Mouse (Mus musculus): Measurements from ENCODE around the gene Ccnyl1. TPM values are rescaled to one million over a fixed set of nuclear protein-coding genes. Genes with fewer than 3 reads are reported as not detected.

The Ccnyl1 gene
- total RNA-seq (2023), result 1 to 10 TPM; 4.9 to 5.7 TPM

GRCm38 (mm10) chr1:64690213-64691013 is at the start of gene Ccnyl1:
Ccnyl1 (plus strand) TSS chr1:64690455.

GRCm38 (mm10) chr1:64737502-64738179 is 47.4 kb downstream of the Ccnyl1 start, which contains the start of gene Fzd5:
Fzd5 (minus strand) TSS chr1:64737751.

Other genes starting within 250 kb of the Ccnyl1 start
- gene Creb1, start 157.8 kb upstream of the Ccnyl1 start, total RNA-seq (2023), result 100 to 1,000 TPM; 119 to 130 TPM
- gene Mettl21a, start 73.2 kb upstream of the Ccnyl1 start, total RNA-seq (2023), result 1 to 10 TPM in 1 of 2 experiments, under 1 TPM in 1; 0.86 to 2.8 TPM
- 1 to 10 TPM; 7.3 to 8.0 TPM for gene Fzd5, start 47.3 kb downstream of the Ccnyl1 start, total RNA-seq (2023)

All from B cell, adult 67 days (primary cell).